Mouse (Mus musculus) kidney, postnatal 0 days (tissue): ENCODE measurements around the gene Cys1. TPM values are rescaled to one million over a fixed set of nuclear protein-coding genes. Genes with fewer than 3 reads are reported as not detected.
"Not testable (repeated sequence)": the region's sequence is repeated elsewhere in the genome, so short reads cannot be mapped to it uniquely, and the experiment has no call there.

Source experiments
- ATAC-seq: fragments of 200-750 bp; cut with Nextera tagmentation; replicated peaks from 2 replicates; pipeline ENCODE4 v1.8.0; 2017; ENCODE audit warnings: low read depth, moderate number of reproducible peaks, moderate TSS enrichment, moderate library complexity; ENCODE audit not compliant: low FRiP score
- DNase-seq: peaks from one replicate; pipeline ENCODE4 v3.0.0-alpha.2; 2016; ENCODE audit warnings: low spot score
- H3K27ac ChIP-seq: fragments of 300-500 bp; sonication (generic); 2 replicates; pipeline ENCODE4 v1.5.1; 2014; ENCODE audit warnings: mild to moderate bottlenecking
- H3K27me3 ChIP-seq: fragments of 300-500 bp; sonication (generic); 2 replicates; pipeline ENCODE4 v1.6.1; 2014; ENCODE audit warnings: low read length, mixed read lengths; ENCODE audit not compliant: insufficient read depth
- H3K36me3 ChIP-seq: fragments of 300-500 bp; sonication (generic); 2 replicates; pipeline ENCODE4 v1.6.1; 2014; ENCODE audit warnings: low read length, mixed read lengths; ENCODE audit not compliant: insufficient read depth
- H3K4me1 ChIP-seq: fragments of 300-500 bp; sonication (generic); replicated peaks from 2 replicates; pipeline ENCODE4 v1.6.1; 2014; ENCODE audit warnings: antibody characterized with exemption, low read length, mixed read lengths; ENCODE audit not compliant: insufficient read depth
- H3K4me2 ChIP-seq: fragments of 300-500 bp; sonication (generic); 2 replicates; pipeline ENCODE4 v1.6.1; 2014; ENCODE audit warnings: mild to moderate bottlenecking, low read length, moderate library complexity, mixed read lengths
- H3K4me3 ChIP-seq: fragments of 300-500 bp; sonication (generic); replicated peaks from 2 replicates; pipeline ENCODE4 v1.5.1; 2014; ENCODE audit warnings: low read depth, low read length
- H3K9ac ChIP-seq: fragments of 300-500 bp; sonication (generic); 2 replicates; pipeline ENCODE4 v1.6.1; 2014; ENCODE audit warnings: low read depth, low read length
- H3K9me3 ChIP-seq: fragments of 300-500 bp; sonication (generic); replicated peaks from 2 replicates; pipeline ENCODE4 v1.6.1; 2016; ENCODE audit warnings: low read length, inconsistent platforms, mixed read lengths
- CTCF ChIP-seq: IDR thresholded peaks from 2 replicates; pipeline ENCODE4 v1.5.1; 2016; ENCODE audit warnings: antibody characterized with exemption, low read depth, mild to moderate bottlenecking, moderate library complexity
- WGBS: fragments of 180-500 bp; shearing (Covaris S2); extraction: QIAGEN DNeasy Blood & Tissue Kit; methylation state at CpG from one replicate; pipeline ENCODE4 v1.1.7; 2014; 5-methylcytosine and 5-hydroxymethylcytosine counted together
- polyA plus RNA-seq: library from polyadenylated mRNA; unstranded; fragments of >200 nt; fragmentation: Nextera tagmentation; extraction: Ambion mirVana; gene quantifications from 2 replicates; pipeline ENCODE4 v1.2.1, GENCODE M21; 2015

Cys1 gene
- polyA plus RNA-seq, 1 experiment from 2014 or later: 16.4 TPM

GRCm38 (mm10) chr12:24701621-24702020 is 20.0 kb upstream of the Cys1 start:
- ATAC-seq, H3K9me3 ChIP-seq, H3K36me3 ChIP-seq, H3K4me2 ChIP-seq, H3K4me1 ChIP-seq, H3K4me3 ChIP-seq, DNase-seq, H3K27me3 ChIP-seq, H3K27ac ChIP-seq, H3K9ac ChIP-seq: not testable (repeated sequence)
- 90% methylated on average over 9 of the region's 9 CpGs for WGBS
- peak; percentile 48 for TF ChIP-seq CTCF

- no peaks in the 10 kb centered on the region for H3K9me3 ChIP-seq
- 53% methylated on average over 10 of the region's 10 CpGs for WGBS
- H3K4me3 ChIP-seq: no peak overlapping the region
- DNase-seq: no peak
- H3K4me1 ChIP-seq: no peaks in the 10 kb centered on the region
- H3K27me3 ChIP-seq: no peaks in the 10 kb centered on the region
- ATAC-seq: no peak
- H3K9ac ChIP-seq: no peak overlapping the region
- no peaks in the 10 kb centered on the region for H3K36me3 ChIP-seq
- no peak for TF ChIP-seq CTCF
- no peak overlapping the region for H3K27ac ChIP-seq
- no peak overlapping the region for H3K4me2 ChIP-seq
Measured at GRCm38 (mm10) chr12:24699578-24699977, 18.0 kb upstream of the Cys1 start.

DNA sequence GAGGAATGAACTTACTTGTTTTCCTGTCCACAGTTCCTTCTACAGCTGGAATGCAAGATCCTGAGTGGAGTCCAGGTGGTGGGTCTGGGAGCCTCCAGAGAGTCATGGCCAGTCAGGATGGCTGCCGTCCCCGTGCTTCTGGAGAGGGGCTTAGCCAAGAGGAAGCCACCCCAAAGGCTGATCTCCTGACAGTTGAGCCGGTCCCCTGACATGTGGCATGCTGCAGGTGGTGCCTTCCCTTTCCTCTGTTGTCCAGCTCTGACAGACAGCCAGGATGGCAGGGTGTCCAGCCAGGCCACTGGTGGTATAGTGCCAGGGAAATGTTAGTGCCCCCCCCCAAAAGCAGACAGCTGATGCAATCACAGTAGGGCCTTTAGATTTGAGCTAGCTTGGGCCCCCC is 16.9 kb upstream of the Cys1 start:
- no peak for TF ChIP-seq CTCF
- Histone ChIP-seq H3K9ac (no peak overlapping the region), H3K36me3 (no peaks in the 10 kb centered on the region), H3K4me2 (no peak overlapping the region), H3K4me3 (no peak overlapping the region), H3K4me1 (no peaks in the 10 kb centered on the region), H3K9me3 (no peaks in the 10 kb centered on the region), H3K27me3 (no peaks in the 10 kb centered on the region), H3K27ac (no peak overlapping the region)
- DNase-seq (no peak), ATAC-seq (no peak)
- 54% methylated on average over 3 of the region's 3 CpGs for WGBS

GRCm38 (mm10) chr12:24697484-24698204 is 16.0 kb upstream of the Cys1 start:
- Histone ChIP-seq H3K9ac (no peak overlapping the region), H3K27ac (no peak overlapping the region), H3K4me2 (no peak overlapping the region), H3K4me1 (no peaks in the 10 kb centered on the region), H3K9me3 (no peaks in the 10 kb centered on the region), H3K4me3 (no peak overlapping the region), H3K36me3 (no peaks in the 10 kb centered on the region), H3K27me3 (no peaks in the 10 kb centered on the region)
- TF ChIP-seq CTCF: no peak; the same call in 1 of the 2 replicates
- DNase-seq (no peak), ATAC-seq (0 out of 2 replicates have a peak, but pooled peaks have one; percentile 27)
- 64% methylated on average over 8 of the region's 8 CpGs for WGBS

DNA sequence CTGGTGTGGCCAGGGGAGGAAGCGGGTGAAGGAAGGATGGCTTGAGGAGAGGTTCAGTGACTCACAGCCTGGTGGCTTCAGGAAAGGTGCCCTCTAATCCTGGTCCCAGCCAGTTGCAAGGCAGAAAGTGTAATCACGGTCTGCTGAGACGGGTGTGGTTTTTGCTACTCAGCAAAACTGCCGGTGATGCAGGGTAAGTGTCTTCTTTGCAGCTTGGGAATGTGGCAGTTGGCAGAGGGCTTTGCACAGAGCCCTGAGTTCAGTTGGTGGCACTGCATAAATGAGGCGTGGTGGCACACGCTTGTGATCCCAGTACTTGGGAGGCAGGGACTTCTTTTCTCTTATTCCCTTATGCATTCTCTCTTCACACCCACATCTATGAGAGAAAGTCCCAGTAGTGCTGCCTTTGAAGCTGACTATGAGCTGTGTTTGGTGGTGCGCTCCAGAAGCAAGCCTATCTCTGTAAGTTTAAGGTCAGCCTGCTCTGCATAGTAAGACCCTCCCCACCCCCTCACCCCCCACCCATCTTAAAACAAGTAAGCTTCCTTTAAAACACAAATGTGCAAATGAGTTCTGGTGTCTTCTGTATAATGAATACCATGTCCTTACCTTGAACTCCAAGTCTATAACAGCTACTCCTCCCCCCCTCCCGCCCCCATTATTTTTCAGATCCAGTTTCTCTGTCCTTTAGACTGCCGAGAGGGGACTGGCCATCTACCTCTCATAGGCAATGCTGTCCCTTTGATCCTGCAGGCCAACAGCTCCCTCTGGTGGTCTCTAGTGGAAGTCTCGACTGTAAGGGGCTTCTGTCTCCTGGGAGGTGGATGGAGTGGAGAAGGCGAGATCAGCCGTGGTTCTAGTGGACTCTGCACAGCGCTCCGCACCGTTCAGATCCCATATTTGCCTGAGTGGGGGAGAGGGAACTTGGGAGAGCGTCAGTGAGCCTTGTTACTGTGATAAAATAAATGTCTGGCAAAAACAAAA is 15.2 kb upstream of the Cys1 start:
- Histone ChIP-seq H3K4me1 (no peaks in the 10 kb centered on the region), H3K9ac (no peak overlapping the region), H3K27ac (no peak overlapping the region), H3K4me2 (no peak overlapping the region), H3K36me3 (no peaks in the 10 kb centered on the region), H3K27me3 (no peaks in the 10 kb centered on the region), H3K4me3 (no peak overlapping the region), H3K9me3 (no peaks in the 10 kb centered on the region)
- TF ChIP-seq CTCF: peak; percentile 96
- WGBS: 31% methylated on average over 16 of the region's 16 CpGs
- ATAC-seq (peak; percentile 88), DNase-seq (peak; percentile 94)

- WGBS: 41% methylated on average over 3 of the region's 3 CpGs
- TF ChIP-seq CTCF: no peak
- DNase-seq (no peak), ATAC-seq (peak; percentile 71)
- no peak overlapping the region for H3K4me3 ChIP-seq
- H3K27ac ChIP-seq: peak overlapping the region; percentile 43; the same call in 1 of the 2 replicates
- H3K9ac ChIP-seq: no peak overlapping the region
- no peaks in the 10 kb centered on the region for H3K9me3 ChIP-seq
- H3K27me3 ChIP-seq: no peaks in the 10 kb centered on the region
- H3K4me2 ChIP-seq: no peak overlapping the region
- H3K4me1 ChIP-seq: no peaks in the 10 kb centered on the region; the same call in 1 of the 2 replicates
- no peaks in the 10 kb centered on the region for H3K36me3 ChIP-seq
Measured at GRCm38 (mm10) chr12:24690351-24690750, 8.7 kb upstream of the Cys1 start.
